Mouse (Mus musculus) embryonic facial prominence, embryonic 12.5 days (tissue): Measurements from ENCODE around the gene Rpl35. TPM values are rescaled to one million over a fixed set of nuclear protein-coding genes. Genes with fewer than 3 reads are reported as not detected.
"Not testable (repeated sequence)": the region's sequence is repeated elsewhere in the genome, so short reads cannot be mapped to it uniquely, and the experiment has no call there.

Experiments
- ATAC-seq: fragments of 200-750 bp; cut with Nextera tagmentation; 2 replicates; pipeline ENCODE4 v1.8.0; 2017; ENCODE audit not compliant: insufficient number of reproducible peaks, insufficient read depth, low FRiP score, low TSS enrichment
- H3K27ac ChIP-seq: fragments of 300-500 bp; sonication (generic); 2 replicates; pipeline ENCODE4 v1.5.1; 2016; ENCODE audit warnings: mild to moderate bottlenecking
- H3K27me3 ChIP-seq: fragments of 300-500 bp; sonication (generic); 2 replicates; pipeline ENCODE4 v1.6.1; 2016; ENCODE audit warnings: mild to moderate bottlenecking, moderate library complexity
- H3K36me3 ChIP-seq: fragments of 300-500 bp; sonication (generic); 2 replicates; pipeline ENCODE4 v1.6.1; 2016; ENCODE audit warnings: mild to moderate bottlenecking
- H3K4me1 ChIP-seq: fragments of 300-500 bp; sonication (generic); 2 replicates; pipeline ENCODE4 v1.6.1; 2016
- H3K4me2 ChIP-seq: fragments of 300-500 bp; sonication (generic); replicated peaks from 2 replicates; pipeline ENCODE4 v1.6.1; 2016; ENCODE audit warnings: mild to moderate bottlenecking, moderate library complexity
- H3K4me3 ChIP-seq: fragments of 300-500 bp; sonication (generic); 2 replicates; pipeline ENCODE4 v1.5.1; 2016; ENCODE audit warnings: mild to moderate bottlenecking
- H3K9ac ChIP-seq: fragments of 300-500 bp; sonication (generic); 2 replicates; pipeline ENCODE4 v1.6.1; 2016; ENCODE audit warnings: mild to moderate bottlenecking, moderate library complexity
- H3K9me3 ChIP-seq: fragments of 300-500 bp; sonication (generic); 2 replicates; pipeline ENCODE4 v1.6.1; 2016; ENCODE audit warnings: mild to moderate bottlenecking, moderate library complexity
- WGBS: fragments of 180-500 bp; shearing (Covaris S2); methylation state at CpG from one replicate; pipeline ENCODE4 v1.1.7; 2016; 5-methylcytosine and 5-hydroxymethylcytosine counted together
- polyA plus RNA-seq: library from polyadenylated mRNA; unstranded; fragments of >200 nt; fragmentation: Nextera tagmentation; extraction: Ambion mirVana; gene quantifications from 2 replicates; pipeline ENCODE4 v1.2.1, GENCODE M21; 2016

Gene Rpl35
- 1,101 and 1,116 TPM in 2 replicates for polyA plus RNA-seq

GRCm38 (mm10) chr2:39005574-39006079 lies at the start of gene Rpl35:
Gene Rpl35, minus strand, starts transcription at chr2:39005624.
- Histone ChIP-seq H3K4me1 (peaks cover 38% of the 10 kb centered on the region), H3K27me3 (no peaks in the 10 kb centered on the region), H3K4me3 (peak within 1 kb of the TSS; percentile 83), H3K4me2 (peak within 1 kb of the TSS; percentile 91), H3K9ac (peak within 1 kb of the TSS; percentile 94), H3K36me3 (peaks cover 33% of the 10 kb centered on the region), H3K27ac (peak within 1 kb of the TSS; percentile 91), H3K9me3 (no peaks in the 10 kb centered on the region)
- 12% methylated on average over 15 of the region's 15 CpGs for WGBS
- ATAC-seq = no peak

DNA sequence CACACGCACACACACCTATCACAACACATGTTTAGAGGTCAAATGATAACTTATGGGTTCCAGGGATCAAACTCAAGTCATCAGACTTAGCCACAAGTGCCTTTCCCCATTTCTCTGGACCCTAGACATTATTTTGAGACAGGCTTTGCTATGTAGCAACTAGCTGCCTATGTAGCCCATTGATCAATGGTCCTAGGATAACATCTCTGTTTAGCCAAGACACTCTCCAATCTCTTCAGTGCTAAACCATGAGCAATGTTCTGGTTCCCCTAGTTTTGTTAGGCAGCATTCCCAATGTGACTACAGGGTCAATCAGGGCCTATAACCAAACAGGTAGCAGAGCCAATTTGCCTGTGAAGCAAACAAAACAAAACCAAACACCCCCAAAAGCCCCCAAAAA lies 43.1 kb upstream of the Rpl35 start:
- no peak overlapping the region for H3K9ac ChIP-seq
- H3K9me3 ChIP-seq = no peaks in the 10 kb centered on the region
- peaks cover 63% of the 10 kb centered on the region for H3K36me3 ChIP-seq
- H3K4me3 ChIP-seq = no peak overlapping the region
- H3K4me1 ChIP-seq = no peaks in the 10 kb centered on the region
- 91% methylated on average over 1 of the region's 1 CpGs for WGBS
- no peak overlapping the region for H3K4me2 ChIP-seq
- no peaks in the 10 kb centered on the region for H3K27me3 ChIP-seq
- H3K27ac ChIP-seq = no peak overlapping the region
- ATAC-seq = no peak

DNA sequence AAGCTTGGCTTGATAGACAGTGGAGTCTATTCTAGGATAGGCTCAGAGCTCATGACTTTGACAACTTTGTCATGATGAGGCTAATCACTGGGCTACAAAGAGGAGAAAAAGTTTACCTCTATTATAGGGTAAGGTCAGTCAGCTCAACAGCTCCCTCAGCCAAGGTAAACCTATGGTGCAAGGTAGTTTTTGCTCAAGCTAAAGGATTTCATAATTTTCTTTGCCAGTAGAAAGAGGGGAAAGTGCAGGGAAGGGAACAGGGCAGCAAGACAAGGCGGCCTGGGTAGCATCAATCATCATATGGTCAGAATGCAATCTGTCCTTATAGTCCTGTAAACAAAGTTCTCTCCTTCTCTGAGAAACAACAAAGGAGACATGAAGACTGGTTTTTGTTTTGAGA lies 34.8 kb upstream of the Rpl35 start:
- 86% methylated on average over 1 of the region's 1 CpGs for WGBS
- Histone ChIP-seq H3K9me3 (no peaks in the 10 kb centered on the region), H3K27me3 (no peaks in the 10 kb centered on the region), H3K36me3 (peaks cover 54% of the 10 kb centered on the region), H3K27ac (no peak overlapping the region), H3K9ac (no peak overlapping the region), H3K4me3 (no peak overlapping the region), H3K4me1 (no peaks in the 10 kb centered on the region), H3K4me2 (no peak overlapping the region)
- no peak for ATAC-seq

DNA sequence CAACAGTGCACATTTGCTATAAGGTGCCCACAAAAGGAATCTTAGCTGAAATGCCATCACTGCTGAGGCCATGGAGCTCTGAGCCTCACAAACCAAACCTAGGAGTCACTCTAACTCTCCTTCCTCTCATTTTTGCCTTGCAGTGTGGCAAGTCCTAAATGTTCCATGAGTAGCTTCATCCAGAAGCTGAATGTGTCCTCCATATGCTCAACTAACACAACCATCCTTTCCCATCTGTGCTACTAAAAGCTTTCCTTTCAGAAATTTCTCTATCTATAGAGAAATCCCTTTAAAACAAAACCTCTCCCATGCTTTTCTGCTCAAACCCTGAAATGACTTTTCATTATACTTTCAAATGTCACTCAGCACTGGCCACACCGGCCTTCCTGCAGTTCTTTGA lies 26.2 kb upstream of the Rpl35 start:
- no peaks in the 10 kb centered on the region for H3K9me3 ChIP-seq
- 92% methylated on average over 1 of the region's 1 CpGs for WGBS
- H3K4me1 ChIP-seq = no peaks in the 10 kb centered on the region
- ATAC-seq = no peak
- no peak overlapping the region for H3K27ac ChIP-seq
- H3K9ac ChIP-seq = no peak overlapping the region
- no peak overlapping the region for H3K4me3 ChIP-seq
- H3K36me3 ChIP-seq = peaks cover 77% of the 10 kb centered on the region
- H3K27me3 ChIP-seq = no peaks in the 10 kb centered on the region
- H3K4me2 ChIP-seq = no peak overlapping the region

DNA sequence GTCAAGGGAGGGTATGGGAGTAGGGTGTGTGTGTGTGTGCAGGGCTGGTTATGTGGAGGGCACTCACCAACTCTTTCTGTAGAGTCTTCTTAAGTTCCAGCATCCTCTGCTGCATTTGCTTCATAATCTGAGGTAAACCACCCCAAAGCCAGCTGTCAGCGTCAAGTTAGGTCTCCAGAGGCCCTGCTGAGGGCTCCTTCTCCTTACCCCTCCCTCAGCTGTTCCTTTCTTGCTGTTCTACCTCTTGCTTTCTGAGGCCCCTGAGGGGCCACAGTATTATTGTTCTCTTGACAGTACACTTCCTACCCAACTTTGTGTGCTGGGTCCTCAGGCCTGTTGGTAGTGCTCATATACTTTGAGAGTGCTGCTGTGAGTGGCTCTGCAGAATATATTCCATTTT lies 14.6 kb upstream of the Rpl35 start:
- no peak for ATAC-seq
- Histone ChIP-seq H3K4me1 (no peaks in the 10 kb centered on the region), H3K9ac (no peak overlapping the region), H3K4me3 (no peak overlapping the region), H3K9me3 (no peaks in the 10 kb centered on the region), H3K4me2 (no peak overlapping the region), H3K27me3 (no peaks in the 10 kb centered on the region), H3K27ac (no peak overlapping the region), H3K36me3 (peaks cover 84% of the 10 kb centered on the region)
- WGBS = 84% methylated on average over 1 of the region's 1 CpGs

DNA sequence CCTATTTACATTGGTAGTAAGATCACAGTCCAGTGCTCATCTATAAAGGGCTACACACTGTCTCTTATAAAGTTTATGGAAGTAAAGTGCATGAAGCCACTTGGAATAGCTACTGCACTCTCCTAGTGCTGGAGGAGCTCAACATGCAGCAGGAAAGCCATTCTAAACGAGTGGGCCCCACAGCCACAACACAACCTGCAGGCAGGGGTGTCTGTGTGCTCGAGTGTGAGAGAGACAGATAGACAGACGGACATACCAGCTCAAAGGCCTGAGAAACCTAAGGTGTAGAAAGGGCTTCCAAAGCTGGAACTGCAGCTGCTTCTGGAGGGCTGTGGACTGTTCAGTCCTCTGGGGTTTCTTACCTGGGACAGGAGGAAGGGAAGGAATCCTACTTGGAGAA lies 11.2 kb upstream of the Rpl35 start:
- Histone ChIP-seq H3K9ac (no peak overlapping the region), H3K4me2 (no peak overlapping the region), H3K9me3 (no peaks in the 10 kb centered on the region), H3K27ac (no peak overlapping the region), H3K4me3 (no peak overlapping the region), H3K36me3 (peaks cover 86% of the 10 kb centered on the region), H3K27me3 (no peaks in the 10 kb centered on the region), H3K4me1 (no peaks in the 10 kb centered on the region)
- WGBS = 74% methylated on average over 3 of the region's 3 CpGs
- no peak for ATAC-seq

DNA sequence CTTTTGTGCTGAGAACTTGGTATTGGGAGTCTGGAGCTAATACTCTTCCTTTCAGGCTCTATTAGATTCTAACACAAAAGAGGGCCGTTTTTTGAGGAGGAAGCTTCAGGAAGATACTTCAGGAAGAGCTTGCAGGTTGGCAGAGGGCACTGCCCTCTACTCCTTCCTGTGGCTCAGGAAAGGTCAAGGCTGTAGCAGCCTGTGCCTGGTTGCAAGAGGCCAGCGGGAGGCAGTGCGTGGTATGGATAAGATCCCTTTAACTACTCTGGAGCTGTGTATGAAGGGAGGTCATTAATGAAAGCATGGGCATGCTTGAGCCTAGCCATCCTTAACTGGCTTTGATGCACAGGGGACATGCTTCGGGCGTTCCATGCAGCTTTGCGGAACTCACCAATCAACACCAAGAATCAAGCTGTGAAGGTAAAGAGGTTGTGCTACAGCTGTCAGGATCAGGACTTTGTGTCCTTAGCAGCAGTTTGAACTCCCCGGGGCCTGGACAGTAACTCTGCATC lies 7.4 kb upstream of the Rpl35 start:
- peaks cover 10% of the 10 kb centered on the region for H3K4me1 ChIP-seq
- H3K27me3 ChIP-seq = no peaks in the 10 kb centered on the region
- H3K9me3 ChIP-seq = no peaks in the 10 kb centered on the region
- H3K4me2 ChIP-seq = no peak overlapping the region
- H3K9ac ChIP-seq = no peak overlapping the region
- no peak overlapping the region for H3K27ac ChIP-seq
- H3K4me3 ChIP-seq = no peak overlapping the region
- no peak for ATAC-seq
- 87% methylated on average over 7 of the region's 7 CpGs for WGBS
- H3K36me3 ChIP-seq = peaks cover 55% of the 10 kb centered on the region

DNA sequence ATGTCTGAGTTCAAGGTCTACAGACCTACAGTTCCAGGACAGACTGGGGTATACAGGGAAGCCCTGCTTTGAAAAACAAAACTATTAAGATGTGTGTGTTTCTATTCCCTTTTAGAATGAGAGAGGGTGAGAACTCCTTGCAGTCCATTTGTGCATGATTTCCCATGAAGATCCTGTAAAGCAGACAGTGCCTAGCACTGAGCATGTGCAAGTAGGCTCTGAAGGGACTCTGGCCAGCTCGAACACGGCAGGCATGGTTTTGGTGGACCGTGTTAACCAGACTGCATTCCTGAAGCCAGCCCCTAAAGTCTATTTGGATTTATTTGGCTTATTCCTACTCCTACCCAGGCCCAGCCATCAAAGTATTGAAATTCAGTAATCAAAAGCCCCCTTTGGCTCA lies 6.5 kb upstream of the Rpl35 start:
- peaks cover 48% of the 10 kb centered on the region for H3K36me3 ChIP-seq
- peaks cover 13% of the 10 kb centered on the region for H3K4me1 ChIP-seq
- H3K4me2 ChIP-seq = no peak overlapping the region
- no peaks in the 10 kb centered on the region for H3K27me3 ChIP-seq
- WGBS = 86% methylated on average over 3 of the region's 3 CpGs
- H3K27ac ChIP-seq = no peak overlapping the region
- H3K9me3 ChIP-seq = no peaks in the 10 kb centered on the region
- no peak overlapping the region for H3K9ac ChIP-seq
- no peak overlapping the region for H3K4me3 ChIP-seq
- ATAC-seq = no peak

GRCm38 (mm10) chr2:39011264-39011663 lies 5.8 kb upstream of the Rpl35 start:
- no peak for ATAC-seq
- H3K27me3 ChIP-seq = no peaks in the 10 kb centered on the region
- no peak overlapping the region for H3K4me2 ChIP-seq
- no peak overlapping the region for H3K9ac ChIP-seq
- no peaks in the 10 kb centered on the region for H3K9me3 ChIP-seq
- no peak overlapping the region for H3K4me3 ChIP-seq
- peaks cover 41% of the 10 kb centered on the region for H3K36me3 ChIP-seq
- H3K27ac ChIP-seq = no peak overlapping the region
- H3K4me1 ChIP-seq = peaks cover 15% of the 10 kb centered on the region

- not testable (repeated sequence) for H3K27ac ChIP-seq, H3K9ac ChIP-seq, H3K9me3 ChIP-seq, ATAC-seq, H3K4me2 ChIP-seq, H3K27me3 ChIP-seq, H3K4me3 ChIP-seq
- 86% methylated on average over 5 of the region's 5 CpGs for WGBS
- Histone ChIP-seq H3K36me3 (peaks cover 32% of the 10 kb centered on the region), H3K4me1 (peaks cover 22% of the 10 kb centered on the region)
Measured at GRCm38 (mm10) chr2:39010144-39010543, 4.7 kb upstream of the Rpl35 start.

GRCm38 (mm10) chr2:39008954-39009365 lies 3.5 kb upstream of the Rpl35 start:
- ATAC-seq = no peak
- 27% methylated on average over 3 of the region's 3 CpGs for WGBS
- H3K27ac ChIP-seq = 0 out of 2 replicates have a peak overlapping the region, but pooled peaks have one; percentile 94

GRCm38 (mm10) chr2:39008350-39008851 lies 3.0 kb upstream of the Rpl35 start:
- under 1% methylated on average over 25 of the region's 25 CpGs for WGBS
- peak overlapping the region; percentile 82 for H3K4me3 ChIP-seq
- peak; percentile 44 for ATAC-seq
- peaks cover 20% of the 10 kb centered on the region for H3K36me3 ChIP-seq
- peaks cover 30% of the 10 kb centered on the region for H3K4me1 ChIP-seq
- peak overlapping the region; percentile 91 for H3K9ac ChIP-seq
- H3K27me3 ChIP-seq = no peaks in the 10 kb centered on the region
- H3K4me2 ChIP-seq = peak overlapping the region; percentile 72
- peak overlapping the region; percentile 94 for H3K27ac ChIP-seq
- no peaks in the 10 kb centered on the region for H3K9me3 ChIP-seq

More at GRCm38 (mm10) chr2:39008954-39009365, 3.5 kb upstream of the Rpl35 start:
- H3K4me1 ChIP-seq = peaks cover 25% of the 10 kb centered on the region
- H3K9ac ChIP-seq = peak overlapping the region; percentile 91
- H3K9me3 ChIP-seq = no peaks in the 10 kb centered on the region
- H3K4me3 ChIP-seq = peak overlapping the region; percentile 82
- peaks cover 21% of the 10 kb centered on the region for H3K36me3 ChIP-seq
- no peaks in the 10 kb centered on the region for H3K27me3 ChIP-seq
- H3K4me2 ChIP-seq = peak overlapping the region; percentile 72
